Mouse (Mus musculus): ENCODE data around the gene Slc39a11. TPM values are rescaled to one million over a fixed set of nuclear protein-coding genes. Genes with fewer than 3 reads are reported as not detected.

Gene Slc39a11
- polyA plus RNA-seq, 1 experiment = 0.08 TPM

- no peak for TF ChIP-seq TAL1 (IDR thresholded peaks at IDR 0.05; ENCODE audit: low read length)
- TF ChIP-seq GATA1 (IDR thresholded peaks at IDR 0.05; ENCODE audit: low read length) = no peak
- Histone ChIP-seq H3K4me3 (replicated peaks) (no peak overlapping the region), H3K27me3 (ENCODE audit: control insufficient read depth) (no peaks in the 10 kb centered on the region), H3K9me3 (ENCODE audit: control insufficient read depth, low read length) (no peaks in the 10 kb centered on the region), H3K36me3 (ENCODE audit: control insufficient read depth) (no peaks in the 10 kb centered on the region; the same call in 1 of the 2 replicates), H3K4me1 (ENCODE audit: control insufficient read depth) (no peaks in the 10 kb centered on the region)
Measured at GRCm38 (mm10) chr11:113553605-113554004, 96.3 kb downstream of the Slc39a11 start.

- TF ChIP-seq GATA1 (IDR thresholded peaks at IDR 0.05; ENCODE audit: low read length) (no peak), TAL1 (IDR thresholded peaks at IDR 0.05; ENCODE audit: low read length) (no peak)
- Histone ChIP-seq H3K4me1 (ENCODE audit: control insufficient read depth) (no peaks in the 10 kb centered on the region), H3K36me3 (ENCODE audit: control insufficient read depth) (no peaks in the 10 kb centered on the region; the same call in 1 of the 2 replicates)
Measured at GRCm38 (mm10) chr11:113552539-113552938, 97.3 kb downstream of the Slc39a11 start.

GRCm38 (mm10) chr11:113546217-113546877, 103.5 kb downstream of the Slc39a11 start:
- Histone ChIP-seq H3K4me1 (ENCODE audit: control insufficient read depth) (no peaks in the 10 kb centered on the region), H3K36me3 (ENCODE audit: control insufficient read depth) (peaks cover 5% of the 10 kb centered on the region), H3K27me3 (ENCODE audit: control insufficient read depth) (no peaks in the 10 kb centered on the region), H3K9me3 (ENCODE audit: control insufficient read depth, low read length) (peaks cover 12% of the 10 kb centered on the region), H3K4me3 (replicated peaks) (no peak overlapping the region)
- TF ChIP-seq TAL1 (IDR thresholded peaks at IDR 0.05; ENCODE audit: low read length) = no peak
- no peak for TF ChIP-seq GATA1 (IDR thresholded peaks at IDR 0.05; ENCODE audit: low read length)

More at GRCm38 (mm10) chr11:113552539-113552938, 97.3 kb downstream of the Slc39a11 start:
- H3K4me3 ChIP-seq (replicated peaks) = no peak overlapping the region
- H3K27me3 ChIP-seq (ENCODE audit: control insufficient read depth) = no peaks in the 10 kb centered on the region
- H3K9me3 ChIP-seq (ENCODE audit: control insufficient read depth, low read length) = no peaks in the 10 kb centered on the region

DNA sequence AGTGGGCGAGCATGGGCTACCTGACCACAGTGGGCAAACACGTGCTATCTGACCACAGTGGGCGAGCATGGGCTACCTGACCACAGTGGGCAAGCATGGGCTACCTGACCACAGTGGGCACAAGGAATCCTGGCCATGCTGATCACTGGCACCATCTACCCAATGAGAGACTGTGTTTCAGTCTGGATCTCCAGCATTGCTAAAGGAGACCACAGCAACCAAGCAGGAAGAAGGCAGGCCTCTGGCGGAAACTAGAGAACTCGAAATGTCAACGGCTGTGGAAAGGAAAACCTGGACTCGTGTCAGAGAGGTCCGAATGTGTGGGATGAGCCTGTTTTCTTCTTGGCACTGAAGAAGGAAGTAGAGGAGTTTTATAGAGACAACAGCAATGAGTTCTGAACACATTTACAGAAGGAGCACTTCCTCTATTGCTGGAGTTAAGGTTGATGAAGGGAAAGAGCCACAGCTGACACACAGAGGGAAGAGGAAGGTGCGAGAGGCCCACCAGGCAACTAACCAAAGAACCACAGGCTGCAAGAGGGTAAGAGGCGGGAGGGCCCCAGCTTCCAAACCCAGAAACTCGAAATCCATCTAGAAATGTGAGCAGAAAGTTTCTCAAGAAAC, 105.8 kb downstream of the Slc39a11 start:
- peaks cover 5% of the 10 kb centered on the region for H3K36me3 ChIP-seq (ENCODE audit: control insufficient read depth)
- H3K27me3 ChIP-seq (ENCODE audit: control insufficient read depth) = no peaks in the 10 kb centered on the region
- TF ChIP-seq TAL1 (IDR thresholded peaks at IDR 0.05; ENCODE audit: low read length) (no peak), GATA1 (IDR thresholded peaks at IDR 0.05; ENCODE audit: low read length) (no peak)
- no peak overlapping the region for H3K4me3 ChIP-seq (replicated peaks)
- no peaks in the 10 kb centered on the region for H3K4me1 ChIP-seq (ENCODE audit: control insufficient read depth)
- peaks cover 12% of the 10 kb centered on the region for H3K9me3 ChIP-seq (ENCODE audit: control insufficient read depth, low read length)

GRCm38 (mm10) chr11:113541073-113541472, 108.8 kb downstream of the Slc39a11 start:
- Histone ChIP-seq H3K4me1 (ENCODE audit: control insufficient read depth) (no peaks in the 10 kb centered on the region), H3K9me3 (ENCODE audit: control insufficient read depth, low read length) (peaks cover 12% of the 10 kb centered on the region), H3K4me3 (replicated peaks) (no peak overlapping the region), H3K36me3 (ENCODE audit: control insufficient read depth) (peaks cover 5% of the 10 kb centered on the region), H3K27me3 (ENCODE audit: control insufficient read depth) (no peaks in the 10 kb centered on the region)
- TF ChIP-seq GATA1 (IDR thresholded peaks at IDR 0.05; ENCODE audit: low read length) = no peak
- TF ChIP-seq TAL1 (IDR thresholded peaks at IDR 0.05; ENCODE audit: low read length) = no peak

GRCm38 (mm10) chr11:113539502-113540209, 110.2 kb downstream of the Slc39a11 start:
- TF ChIP-seq TAL1 (IDR thresholded peaks at IDR 0.05; ENCODE audit: low read length) = no peak
- no peak for TF ChIP-seq GATA1 (IDR thresholded peaks at IDR 0.05; ENCODE audit: low read length)
- Histone ChIP-seq H3K36me3 (ENCODE audit: control insufficient read depth) (peaks cover 5% of the 10 kb centered on the region), H3K4me3 (replicated peaks) (no peak overlapping the region), H3K4me1 (ENCODE audit: control insufficient read depth) (no peaks in the 10 kb centered on the region), H3K9me3 (ENCODE audit: control insufficient read depth, low read length) (peaks cover 12% of the 10 kb centered on the region), H3K27me3 (ENCODE audit: control insufficient read depth) (no peaks in the 10 kb centered on the region)

DNA sequence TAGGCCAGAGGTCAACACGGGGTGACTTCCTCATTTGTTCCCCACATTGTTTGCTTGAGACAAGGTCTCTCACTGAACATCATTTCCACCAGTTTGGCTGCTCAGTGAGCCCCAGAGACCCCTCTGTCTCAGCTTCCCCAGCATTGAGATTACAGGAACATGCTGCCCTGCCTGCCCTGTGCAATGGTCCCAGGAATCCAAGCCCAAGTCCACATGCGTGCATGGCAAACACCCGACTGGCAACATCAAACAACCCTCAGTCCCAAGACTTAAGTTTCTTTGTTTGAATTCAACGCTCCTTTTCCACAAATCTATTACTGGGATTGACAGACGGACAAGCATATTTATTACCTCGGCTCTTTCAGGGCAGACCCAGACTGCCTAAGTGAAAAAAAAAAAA, 110.8 kb downstream of the Slc39a11 start:
- peaks cover 5% of the 10 kb centered on the region for H3K36me3 ChIP-seq (ENCODE audit: control insufficient read depth)
- peaks cover 12% of the 10 kb centered on the region for H3K9me3 ChIP-seq (ENCODE audit: control insufficient read depth, low read length)
- TF ChIP-seq GATA1 (IDR thresholded peaks at IDR 0.05; ENCODE audit: low read length) (no peak), TAL1 (IDR thresholded peaks at IDR 0.05; ENCODE audit: low read length) (no peak)
- no peaks in the 10 kb centered on the region for H3K27me3 ChIP-seq (ENCODE audit: control insufficient read depth)
- H3K4me1 ChIP-seq (ENCODE audit: control insufficient read depth) = no peaks in the 10 kb centered on the region
- H3K4me3 ChIP-seq (replicated peaks) = no peak overlapping the region

- Histone ChIP-seq H3K9me3 (ENCODE audit: control insufficient read depth, low read length) (peaks cover 12% of the 10 kb centered on the region), H3K4me3 (replicated peaks) (no peak overlapping the region), H3K4me1 (ENCODE audit: control insufficient read depth) (no peaks in the 10 kb centered on the region), H3K36me3 (ENCODE audit: control insufficient read depth) (peaks cover 2% of the 10 kb centered on the region; the same call in 1 of the 2 replicates), H3K27me3 (ENCODE audit: control insufficient read depth) (no peaks in the 10 kb centered on the region)
- TF ChIP-seq GATA1 (IDR thresholded peaks at IDR 0.05; ENCODE audit: low read length) (no peak), TAL1 (IDR thresholded peaks at IDR 0.05; ENCODE audit: low read length) (no peak)
Measured at GRCm38 (mm10) chr11:113538406-113538917, 111.4 kb downstream of the Slc39a11 start.

DNA sequence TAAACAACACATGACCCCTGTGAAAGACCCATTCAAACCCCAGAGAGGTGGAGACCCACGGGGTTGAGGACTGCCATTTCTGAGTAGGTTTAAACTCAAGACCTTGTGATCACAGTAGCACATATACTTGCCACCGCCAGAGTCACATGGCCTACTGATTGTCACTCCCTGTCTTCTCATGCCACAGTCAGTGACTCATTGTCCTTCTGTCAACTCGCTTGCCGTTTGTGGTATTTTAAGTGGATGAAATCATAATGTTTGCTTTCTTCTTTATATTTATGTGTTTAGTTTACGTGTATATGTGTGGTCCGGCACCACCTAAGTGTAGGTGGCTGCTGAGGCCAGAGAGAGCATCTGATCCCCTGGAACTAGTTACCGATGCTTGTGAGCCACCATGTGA, 112.2 kb downstream of the Slc39a11 start:
- peaks cover 12% of the 10 kb centered on the region for H3K9me3 ChIP-seq (ENCODE audit: control insufficient read depth, low read length)
- H3K4me1 ChIP-seq (ENCODE audit: control insufficient read depth) = no peaks in the 10 kb centered on the region
- H3K4me3 ChIP-seq (replicated peaks) = no peak overlapping the region
- no peaks in the 10 kb centered on the region for H3K27me3 ChIP-seq (ENCODE audit: control insufficient read depth)
- H3K36me3 ChIP-seq (ENCODE audit: control insufficient read depth) = peaks cover 2% of the 10 kb centered on the region; the same call in 1 of the 2 replicates
- TF ChIP-seq GATA1 (IDR thresholded peaks at IDR 0.05; ENCODE audit: low read length) (no peak), TAL1 (IDR thresholded peaks at IDR 0.05; ENCODE audit: low read length) (no peak)
